Mouse (Mus musculus): Measurements from ENCODE around the gene Ccdc134. TPM values are rescaled to one million over a fixed set of nuclear protein-coding genes. Genes with fewer than 3 reads are reported as not detected.

The Ccdc134 gene
- total RNA-seq (2012; rRNA removed) = 11.8 and 19.7 TPM in 2 replicates
- 10 to 100 TPM in 1 of 2 experiments, not detected in 1; 17.5 TPM for polyA plus RNA-seq (2012; ENCODE audit: insufficient read depth in 1 of 2, insufficient read length in 2 of 2, low read depth in 1 of 2, low replicate concordance in 2 of 2, missing spikeins in 1 of 2)

DNA sequence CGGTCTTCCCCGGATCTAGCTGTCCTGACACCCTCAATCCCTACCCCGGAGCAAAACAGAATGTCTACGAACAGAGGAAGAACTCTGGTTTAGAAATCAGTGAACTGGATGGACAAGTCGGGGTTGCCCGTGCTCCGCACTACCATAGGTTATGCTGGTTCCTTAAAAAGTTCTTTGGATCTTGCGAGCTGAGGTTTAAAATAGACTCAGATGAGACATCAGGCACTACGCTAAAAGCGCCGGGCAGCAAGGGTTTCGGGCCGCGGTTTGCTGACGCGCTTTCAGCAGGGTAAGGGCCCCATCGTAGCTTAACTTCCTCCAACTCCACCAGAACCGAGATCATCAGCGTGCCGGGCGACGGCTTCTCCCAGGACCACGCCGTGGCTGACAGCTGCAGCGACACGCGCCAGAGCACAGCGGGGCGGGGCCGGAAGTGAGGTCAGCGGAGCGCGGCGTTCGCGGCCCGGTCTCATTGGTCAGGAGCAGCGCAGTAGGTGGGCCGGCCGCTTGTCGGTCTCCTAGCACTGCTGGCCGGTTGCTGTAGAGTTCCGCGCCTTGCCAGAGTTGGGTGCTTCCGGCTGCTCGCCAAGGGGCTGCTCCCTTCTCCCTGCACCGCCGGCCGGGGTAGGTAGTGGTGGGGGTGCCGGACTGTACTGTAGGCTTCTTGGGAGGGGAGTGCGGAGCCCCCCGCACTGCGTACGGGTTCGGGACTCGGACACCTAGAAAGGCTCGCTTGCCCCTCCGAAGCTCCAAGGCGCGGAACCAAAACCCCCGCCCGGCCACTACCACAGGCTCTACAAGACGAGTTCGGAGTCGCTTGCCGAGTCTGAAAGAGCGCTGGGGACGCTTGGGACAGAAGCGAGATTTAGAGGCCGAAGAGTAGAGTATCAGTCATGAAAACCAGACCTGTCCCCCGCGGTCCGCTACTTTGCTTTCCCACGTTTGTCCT, at the start of gene Ccdc134:
Ccdc134 (plus strand) TSS at position 497 of the 949 bp plus-strand sequence.
- TF ChIP-seq JUND (IDR thresholded peaks at IDR 0.05; ENCODE audit: low read depth, low read length) (no peak), EP300 (IDR thresholded peaks at IDR 0.05; ENCODE audit: low read depth in 1 of 2, low read length in 2 of 2) (no peak), RCOR1 (IDR thresholded peaks at IDR 0.05; ENCODE audit: low read depth, low read length) (no peak; the same call in 1 of the 2 replicates), USF1 (IDR thresholded peaks at IDR 0.05; ENCODE audit: low read depth, low read length) (peak; percentile 11; the same call in 1 of the 2 replicates), TBP (IDR thresholded peaks at IDR 0.05; ENCODE audit: low read depth, low read length) (peak; percentile 66), NELFE (IDR thresholded peaks at IDR 0.05; ENCODE audit: low read depth, low read length) (peak; percentile 76; the same call in 1 of the 2 replicates), POLR2A (IDR thresholded peaks at IDR 0.05; ENCODE audit: control insufficient read depth in 1 of 2, insufficient read depth in 1 of 2, low read depth in 1 of 2, low read length in 2 of 2, poor library complexity in 1 of 2) (peak; percentile 82 to 94), GABPA (IDR thresholded peaks at IDR 0.05; ENCODE audit: low read depth, low read length) (no peak), CHD1 (IDR thresholded peaks at IDR 0.05; ENCODE audit: low read depth, low read length) (no peak), POLR2AphosphoS2 (IDR thresholded peaks at IDR 0.05; ENCODE audit: low read length) (peak; percentile 77), MYC (IDR thresholded peaks at IDR 0.05; ENCODE audit: low read depth, low read length) (peak; percentile 96), MAZ (IDR thresholded peaks at IDR 0.05; ENCODE audit: low read depth, low read length) (0 out of 2 replicates have a peak, but pooled peaks have one; percentile 64), MEF2A (IDR thresholded peaks at IDR 0.05; ENCODE audit: extremely low read depth, insufficient replicate concordance, low read depth, low read length, poor library complexity, severe bottlenecking) (no peak), MAFK (IDR thresholded peaks at IDR 0.05; ENCODE audit: borderline replicate concordance, low read depth, low read length) (no peak), KAT2A (conservative IDR thresholded peaks at IDR 0.05; ENCODE audit: low read depth, low read length) (no peak), MXI1 (IDR thresholded peaks at IDR 0.05; ENCODE audit: low read depth, low read length) (peak; percentile 100), SIN3A (IDR thresholded peaks at IDR 0.05; ENCODE audit: low read length) (peak; percentile 98), NRF1 (IDR thresholded peaks at IDR 0.05; ENCODE audit: insufficient read depth, low read depth, low read length, poor library complexity, severe bottlenecking) (0 out of 2 replicates have a peak, but pooled peaks have one; percentile 23), ETS1 (IDR thresholded peaks at IDR 0.05; ENCODE audit: low read depth, low read length) (peak; percentile 69; the same call in 1 of the 2 replicates), E2F4 (IDR thresholded peaks at IDR 0.05; ENCODE audit: borderline replicate concordance, low read depth, low read length) (no peak), MAX (IDR thresholded peaks at IDR 0.05; ENCODE audit: low read length) (peak; percentile 97), USF2 (IDR thresholded peaks at IDR 0.05; ENCODE audit: borderline replicate concordance in 1 of 2, insufficient read depth in 1 of 2, low read depth in 1 of 2, low read length in 2 of 2) (no peak), POLR2AphosphoS5 (IDR thresholded peaks at IDR 0.05; ENCODE audit: borderline replicate concordance, low read depth, low read length) (no peak), HCFC1 (IDR thresholded peaks at IDR 0.05; ENCODE audit: low read depth, low read length) (peak; percentile 80), ELF1 (IDR thresholded peaks at IDR 0.05; ENCODE audit: low read depth, low read length) (peak; percentile 57; the same call in 1 of the 2 replicates), ZMIZ1 (IDR thresholded peaks at IDR 0.05; ENCODE audit: low read depth, low read length) (peak; percentile 57), TCF12 (IDR thresholded peaks at IDR 0.05; ENCODE audit: low read depth, low read length) (peak; percentile 45), UBTF (IDR thresholded peaks at IDR 0.05; ENCODE audit: borderline replicate concordance, insufficient read depth, low read depth, low read length) (no peak)
- no peaks in the 10 kb centered on the region for H3K27me3 ChIP-seq (ENCODE audit: control insufficient read depth in 1 of 2, insufficient read depth in 2 of 2, low read length in 2 of 2)
- H3K27ac ChIP-seq (ENCODE audit: control insufficient read depth, low read depth, low read length) = peak within 1 kb of the TSS; percentile 63
- peak within 1 kb of the TSS; percentile 72 to 76 for H3K4me3 ChIP-seq (ENCODE audit: control insufficient read depth in 1 of 2, insufficient read depth in 1 of 2, low read depth in 2 of 2, low read length in 2 of 2)
- no peaks in the 10 kb centered on the region for H3K9me3 ChIP-seq (replicated peaks; ENCODE audit: insufficient read depth, low read length)
- peaks cover 0 to 3% of the 10 kb centered on the region in 2 experiments; a peak in 1 of 4 replicates for H3K36me3 ChIP-seq (ENCODE audit: control insufficient read depth in 1 of 2, insufficient read depth in 2 of 2, low read length in 2 of 2)
- peak; percentile 98 for DNase-seq (ENCODE audit: low read depth, low spot score)
- H3K79me2 ChIP-seq (ENCODE audit: control insufficient read depth, insufficient read depth, low read length, poor library complexity) = peaks cover 4% of the 10 kb centered on the region; the same call in 1 of the 2 replicates
- peaks cover 0 to 12% of the 10 kb centered on the region in 2 experiments; a peak in 1 of 4 replicates for H3K4me1 ChIP-seq (ENCODE audit: control insufficient read depth in 1 of 2, insufficient read depth in 2 of 2, low read length in 2 of 2)
- H3K9ac ChIP-seq (ENCODE audit: control insufficient read depth, low read depth, low read length, poor library complexity, severe bottlenecking) = peak within 1 kb of the TSS; percentile 85
